Mouse (Mus musculus) hindbrain, embryonic 16.5 days (tissue): Measurements from ENCODE around the gene Gbf1. TPM values are rescaled to one million over a fixed set of nuclear protein-coding genes. Genes with fewer than 3 reads are reported as not detected.

Experiments used
- ATAC-seq: fragments of 200-750 bp; cut with Nextera tagmentation; 2 replicates; pipeline ENCODE4 v1.8.0; 2017; ENCODE audit warnings: moderate TSS enrichment, moderate library complexity
- H3K27ac ChIP-seq: fragments of 300-500 bp; sonication (generic); 2 replicates; pipeline ENCODE4 v1.5.1; 2014; ENCODE audit warnings: low read depth, mild to moderate bottlenecking, control low read depth, low read length, moderate library complexity
- H3K27me3 ChIP-seq: fragments of 300-500 bp; sonication (generic); replicated peaks from 2 replicates; pipeline ENCODE4 v1.6.1; 2014; ENCODE audit warnings: low read length; ENCODE audit not compliant: control insufficient read depth, insufficient read depth
- H3K36me3 ChIP-seq: fragments of 300-500 bp; sonication (generic); 2 replicates; pipeline ENCODE4 v1.6.1; 2014; ENCODE audit warnings: mild to moderate bottlenecking, low read length, moderate library complexity, mixed read lengths; ENCODE audit not compliant: control insufficient read depth, insufficient read depth
- H3K4me1 ChIP-seq: fragments of 300-500 bp; sonication (generic); 2 replicates; pipeline ENCODE4 v1.6.1; 2014; ENCODE audit warnings: low read depth, low read length; ENCODE audit not compliant: control insufficient read depth, insufficient read depth
- H3K4me2 ChIP-seq: fragments of 300-500 bp; sonication (generic); 2 replicates; pipeline ENCODE4 v1.6.1; 2014; ENCODE audit warnings: mild to moderate bottlenecking, low read length, control low read depth, moderate library complexity
- H3K4me3 ChIP-seq: fragments of 300-500 bp; sonication (generic); 2 replicates; pipeline ENCODE4 v1.5.1; 2014; ENCODE audit warnings: mild to moderate bottlenecking, low read length, control low read depth, moderate library complexity
- H3K9ac ChIP-seq: fragments of 300-500 bp; sonication (generic); 2 replicates; pipeline ENCODE4 v1.6.1; 2014; ENCODE audit warnings: low read depth, mild to moderate bottlenecking, control low read depth, low read length, moderate library complexity
- H3K9me3 ChIP-seq: fragments of 300-500 bp; sonication (generic); 2 replicates; pipeline ENCODE4 v1.6.1; 2014; ENCODE audit warnings: mild to moderate bottlenecking, low read length, moderate library complexity; ENCODE audit not compliant: control insufficient read depth
- WGBS: fragments of 180-500 bp; shearing (Covaris S2); extraction: QIAGEN DNeasy Blood & Tissue Kit; methylation state at CpG from one replicate; pipeline ENCODE4 v1.1.7; 2014; 5-methylcytosine and 5-hydroxymethylcytosine counted together
- polyA plus RNA-seq: library from polyadenylated mRNA; unstranded; fragments of >200 nt; fragmentation: Nextera tagmentation; extraction: Ambion mirVana; gene quantifications from 2 replicates; pipeline ENCODE4 v1.2.1, GENCODE M21; 2015

Gbf1 gene
- polyA plus RNA-seq, 1 experiment from 2014 or later = 71.0 TPM

DNA sequence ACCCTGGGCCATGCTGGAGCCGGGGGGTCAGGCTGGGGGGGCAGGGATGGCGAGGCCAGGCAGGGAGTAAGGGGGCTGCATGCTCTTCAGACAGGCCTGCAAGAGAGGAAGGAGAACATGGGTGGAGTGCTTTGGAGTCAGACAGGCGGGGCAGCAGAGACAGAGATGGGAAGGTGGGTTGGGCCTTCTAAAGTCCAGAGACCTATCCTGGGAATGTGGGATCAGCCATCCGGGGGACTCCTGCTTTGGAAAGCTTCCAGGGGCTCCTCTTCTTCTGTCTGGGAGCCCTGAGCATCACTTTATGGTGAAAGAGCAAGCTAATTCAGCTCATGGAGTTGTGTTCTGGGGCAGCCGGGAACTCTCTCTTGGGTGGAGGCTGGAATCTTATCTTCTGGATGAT lies 172.6 kb downstream of the Gbf1 start:
- no peak for ATAC-seq
- Histone ChIP-seq H3K27me3 (no peaks in the 10 kb centered on the region; the same call in 1 of the 2 replicates), H3K36me3 (0 out of 2 replicates have a peak, but pooled peaks cover 2% of the 10 kb centered on the region), H3K9me3 (no peaks in the 10 kb centered on the region), H3K27ac (no peak overlapping the region), H3K4me2 (peak overlapping the region; percentile 92), H3K4me1 (peaks cover 60% of the 10 kb centered on the region), H3K9ac (peak overlapping the region; percentile 44; the same call in 1 of the 2 replicates), H3K4me3 (peak overlapping the region; percentile 59)
- WGBS = 72% methylated on average over 5 of the region's 5 CpGs

- peak; percentile 21 for ATAC-seq
- peak overlapping the region; percentile 76 for H3K9ac ChIP-seq
- peak overlapping the region; percentile 59 for H3K4me3 ChIP-seq
- H3K4me1 ChIP-seq = peaks cover 62% of the 10 kb centered on the region
- 4% methylated on average over 28 of the region's 29 CpGs for WGBS
- no peaks in the 10 kb centered on the region for H3K27me3 ChIP-seq
- no peaks in the 10 kb centered on the region for H3K9me3 ChIP-seq
- H3K27ac ChIP-seq = peak overlapping the region; percentile 95
- H3K36me3 ChIP-seq = peaks cover 12% of the 10 kb centered on the region
- H3K4me2 ChIP-seq = peak overlapping the region; percentile 92
These were observed 173.9 kb downstream of the Gbf1 start for GRCm38 (mm10) chr19:46326019-46326755.

GRCm38 (mm10) chr19:46326756-46327305 lies 174.5 kb downstream of the Gbf1 start, which contains the start of gene Psd:
TSS of gene Psd (minus strand) at chr19:46327156.
- H3K36me3 ChIP-seq = peaks cover 18% of the 10 kb centered on the region
- no peaks in the 10 kb centered on the region for H3K27me3 ChIP-seq
- peak; percentile 1; the same call in 1 of the 2 replicates for ATAC-seq
- peaks cover 55% of the 10 kb centered on the region for H3K4me1 ChIP-seq
- peak within 1 kb of the TSS; percentile 95 for H3K27ac ChIP-seq
- peak within 1 kb of the TSS; percentile 92 for H3K4me2 ChIP-seq
- peak within 1 kb of the TSS; percentile 76 for H3K9ac ChIP-seq
- no peaks in the 10 kb centered on the region for H3K9me3 ChIP-seq
- WGBS = under 1% methylated on average over 35 of the region's 35 CpGs
- peak within 1 kb of the TSS; percentile 59 for H3K4me3 ChIP-seq

DNA sequence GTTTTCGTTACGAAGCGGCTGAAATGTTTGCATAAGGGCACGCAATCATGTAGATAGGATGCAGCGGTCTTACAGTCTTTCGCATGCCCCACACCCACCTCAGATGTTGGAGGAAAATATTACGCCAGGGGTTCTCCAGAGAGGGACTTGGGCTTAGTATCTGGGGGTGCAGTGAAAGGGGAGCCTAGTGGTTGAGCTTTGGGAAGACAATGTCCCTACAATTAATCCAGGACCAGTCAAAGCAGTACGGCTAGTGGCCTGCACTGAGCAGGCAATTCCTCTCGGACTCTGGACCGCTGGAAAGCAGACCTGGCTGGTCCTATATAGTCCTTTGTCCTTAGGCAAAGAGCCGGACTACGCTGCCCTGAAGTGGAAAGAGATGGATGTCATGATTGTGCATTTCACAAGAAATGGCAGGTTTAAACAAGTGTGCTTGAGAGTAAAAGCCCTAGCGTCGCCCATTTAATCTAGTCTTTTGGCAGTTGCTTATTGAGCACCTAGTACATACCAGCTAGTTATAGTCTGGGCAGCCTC lies 175.3 kb downstream of the Gbf1 start:
- H3K9ac ChIP-seq = peak overlapping the region; percentile 76
- H3K4me1 ChIP-seq = peaks cover 48% of the 10 kb centered on the region
- H3K4me2 ChIP-seq = peak overlapping the region; percentile 92
- WGBS = 24% methylated on average over 14 of the region's 14 CpGs
- H3K27ac ChIP-seq = peak overlapping the region; percentile 95
- no peaks in the 10 kb centered on the region for H3K9me3 ChIP-seq
- H3K36me3 ChIP-seq = peaks cover 22% of the 10 kb centered on the region
- H3K4me3 ChIP-seq = peak overlapping the region; percentile 59
- ATAC-seq = no peak
- no peaks in the 10 kb centered on the region for H3K27me3 ChIP-seq

DNA sequence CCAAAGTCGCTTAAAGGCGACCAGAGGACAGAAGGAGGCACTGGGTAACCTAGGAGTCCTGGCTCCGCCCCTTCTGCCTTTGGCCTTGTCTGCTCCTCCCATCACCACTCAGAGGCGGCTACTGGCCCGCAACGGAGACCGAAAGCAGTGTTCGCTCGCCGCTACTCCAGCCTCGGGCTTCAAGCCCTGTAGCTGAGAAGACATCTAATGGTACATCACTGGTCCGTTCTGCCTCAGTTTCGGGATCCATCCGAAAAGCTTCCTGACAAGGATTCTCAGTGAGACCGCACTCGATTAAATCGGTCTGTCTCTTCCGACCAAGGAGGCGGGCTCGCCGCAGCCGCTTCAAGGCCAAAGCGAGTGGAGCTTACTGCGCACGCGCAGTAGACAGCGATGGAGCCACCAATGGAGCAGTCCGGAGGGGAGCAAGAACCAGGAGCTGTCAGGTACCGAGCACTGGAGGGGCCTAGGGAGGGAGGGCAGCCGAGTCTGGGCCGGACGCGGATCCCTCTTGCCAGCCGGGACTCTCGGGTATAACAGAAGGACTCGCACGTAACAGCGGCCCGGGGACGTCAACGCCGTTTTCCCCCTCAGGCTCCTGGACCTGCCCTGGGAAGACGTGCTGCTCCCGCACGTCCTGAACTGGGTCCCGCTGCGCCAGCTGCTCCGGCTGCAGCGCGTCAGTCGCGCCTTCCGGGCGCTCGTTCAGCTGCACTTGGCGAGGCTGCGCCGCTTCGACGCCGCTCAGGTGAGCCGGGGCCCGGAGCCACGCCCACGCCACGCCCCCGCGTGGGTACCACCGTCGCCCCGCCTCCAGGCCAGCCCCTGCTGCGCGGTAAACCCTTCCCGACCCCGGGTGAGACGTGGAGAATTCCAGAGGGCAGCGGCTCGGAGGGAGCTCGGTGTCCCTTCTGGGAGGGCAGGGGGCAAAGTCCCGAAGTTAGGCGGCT lies 176.0 kb downstream of the Gbf1 start, which contains the start of gene Fbxl15:
Gene Fbxl15 (plus strand): TSS at position 104 of the 950 bp plus-strand sequence.
- Histone ChIP-seq H3K36me3 (peaks cover 20% of the 10 kb centered on the region), H3K4me2 (peak within 1 kb of the TSS; percentile 92), H3K27ac (peak within 1 kb of the TSS; percentile 95), H3K9me3 (no peaks in the 10 kb centered on the region), H3K4me1 (peaks cover 40% of the 10 kb centered on the region), H3K4me3 (peak within 1 kb of the TSS; percentile 59), H3K9ac (peak within 1 kb of the TSS; percentile 76), H3K27me3 (no peaks in the 10 kb centered on the region)
- ATAC-seq = peak; percentile 88
- WGBS = under 1% methylated on average over 81 of the region's 81 CpGs

DNA sequence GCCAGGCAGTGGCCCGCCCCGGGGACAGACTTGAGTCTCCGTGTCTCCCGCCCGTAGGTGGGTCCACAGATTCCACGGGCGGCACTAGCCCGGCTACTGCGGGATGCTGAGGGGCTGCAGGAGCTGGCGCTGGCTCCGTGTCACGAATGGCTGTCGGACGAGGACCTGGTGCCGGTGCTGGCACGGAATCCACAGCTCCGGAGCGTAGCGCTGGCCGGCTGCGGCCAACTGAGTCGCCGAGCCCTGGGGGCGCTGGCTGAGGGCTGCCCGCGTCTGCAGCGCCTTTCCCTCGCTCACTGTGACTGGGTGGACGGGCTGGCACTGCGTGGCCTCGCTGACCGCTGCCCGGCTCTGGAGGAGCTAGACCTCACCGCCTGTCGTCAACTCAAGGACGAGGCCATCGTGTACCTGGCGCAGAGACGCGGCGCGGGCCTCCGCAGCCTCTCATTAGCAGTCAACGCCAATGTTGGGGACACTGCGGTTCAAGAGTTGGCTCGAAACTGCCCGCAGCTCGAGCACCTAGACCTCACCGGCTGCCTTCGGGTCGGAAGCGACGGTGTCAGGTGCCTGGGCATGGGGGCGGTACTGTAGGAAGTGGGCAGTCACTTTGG lies 176.8 kb downstream of the Gbf1 start:
- H3K27me3 ChIP-seq = no peaks in the 10 kb centered on the region
- peak overlapping the region; percentile 95 for H3K27ac ChIP-seq
- peaks cover 20% of the 10 kb centered on the region for H3K36me3 ChIP-seq
- H3K4me3 ChIP-seq = peak overlapping the region; percentile 59
- H3K4me2 ChIP-seq = peak overlapping the region; percentile 92
- H3K9me3 ChIP-seq = no peaks in the 10 kb centered on the region
- peak overlapping the region; percentile 75 for H3K9ac ChIP-seq
- peaks cover 33% of the 10 kb centered on the region for H3K4me1 ChIP-seq
- ATAC-seq = no peak
- 1% methylated on average over 51 of the region's 54 CpGs for WGBS

- WGBS = 7% methylated on average over 16 of the region's 16 CpGs
- no peak for ATAC-seq
- H3K4me2 ChIP-seq = peak overlapping the region; percentile 92
- no peak overlapping the region for H3K27ac ChIP-seq
- peak overlapping the region; percentile 19; the same call in 1 of the 2 replicates for H3K4me3 ChIP-seq
- peak overlapping the region; percentile 41; the same call in 1 of the 2 replicates for H3K9ac ChIP-seq
- H3K36me3 ChIP-seq = peaks cover 20% of the 10 kb centered on the region
- peaks cover 25% of the 10 kb centered on the region for H3K4me1 ChIP-seq
- H3K27me3 ChIP-seq = no peaks in the 10 kb centered on the region
- no peaks in the 10 kb centered on the region for H3K9me3 ChIP-seq
These were observed 177.6 kb downstream of the Gbf1 start for GRCm38 (mm10) chr19:46329951-46330350.

- Histone ChIP-seq H3K9me3 (no peaks in the 10 kb centered on the region), H3K4me2 (no peak overlapping the region), H3K4me1 (peaks cover 20% of the 10 kb centered on the region), H3K4me3 (no peak overlapping the region), H3K27me3 (no peaks in the 10 kb centered on the region), H3K9ac (no peak overlapping the region), H3K36me3 (peaks cover 20% of the 10 kb centered on the region), H3K27ac (no peak overlapping the region)
- WGBS = 94% methylated on average over 12 of the region's 12 CpGs
- no peak for ATAC-seq
These were observed 178.4 kb downstream of the Gbf1 start for GRCm38 (mm10) chr19:46330696-46331095.
